Mouse (Mus musculus) adipose tissue, adult 10 weeks (tissue): ENCODE measurements around the gene Mrpl54. TPM values are rescaled to one million over a fixed set of nuclear protein-coding genes. Genes with fewer than 3 reads are reported as not detected.

Source experiments
- polyA plus RNA-seq: library from polyadenylated mRNA; stranded (reverse); fragments of 350-450 nt; fragmentation: Illumina TruSeq; extraction: RNeasy Lipid Tissue Mini Kit (QIAGEN cat#74804); gene quantifications from one replicate; pipeline ENCODE4 v1.2.3, GENCODE M21; 2014; ENCODE audit warnings: low read depth, low replicate concordance

The Mrpl54 gene
- polyA plus RNA-seq: 87.0 TPM

DNA sequence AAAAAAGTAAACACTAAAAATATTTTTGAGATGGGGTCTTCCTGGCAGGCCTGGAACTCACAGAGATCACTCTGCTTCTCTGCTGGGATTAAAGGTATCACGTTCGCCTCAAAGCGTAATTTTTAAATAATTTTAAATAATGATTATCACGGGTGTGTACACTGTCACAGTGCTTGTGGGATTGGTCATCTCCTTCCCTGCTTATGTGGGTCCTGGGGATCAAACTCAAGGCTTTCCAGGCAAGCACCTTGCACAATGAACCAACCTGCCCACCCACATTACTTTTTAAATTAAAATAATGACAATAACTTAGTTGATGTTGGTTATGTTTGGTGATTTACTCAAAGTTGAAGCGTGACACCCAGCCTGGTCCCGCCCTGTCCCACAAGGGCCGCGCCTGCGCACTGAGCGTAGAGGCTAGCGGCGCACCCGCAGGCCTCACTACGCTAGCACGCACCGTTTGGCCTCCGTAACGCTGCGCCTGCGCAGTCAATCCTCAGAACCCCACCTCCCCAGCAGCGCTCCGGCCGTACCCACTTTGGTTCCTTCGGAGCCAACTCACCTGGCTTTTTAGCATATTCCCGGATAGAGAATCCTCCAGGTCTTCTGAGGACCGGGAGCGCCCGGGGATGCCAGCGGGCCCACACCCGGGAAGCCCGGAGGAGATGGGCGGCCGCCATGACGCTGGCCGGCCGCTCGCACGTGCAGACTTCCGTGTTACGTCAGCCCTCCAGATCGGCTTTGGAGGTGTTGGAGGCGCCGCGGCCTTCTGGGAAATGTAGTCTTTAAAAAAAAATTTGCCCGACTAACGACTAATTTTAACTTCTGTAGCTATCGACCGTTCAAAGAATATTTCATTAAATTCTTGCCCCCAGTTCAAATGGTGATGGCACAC, at the start of gene Mrpl54, which contains the start of gene Apba3:
Gene Mrpl54, minus strand, starts transcription at position 724 of the 895 bp plus-strand sequence.
Gene Apba3, plus strand, starts transcription at position 750 of the 895 bp plus-strand sequence.

DNA sequence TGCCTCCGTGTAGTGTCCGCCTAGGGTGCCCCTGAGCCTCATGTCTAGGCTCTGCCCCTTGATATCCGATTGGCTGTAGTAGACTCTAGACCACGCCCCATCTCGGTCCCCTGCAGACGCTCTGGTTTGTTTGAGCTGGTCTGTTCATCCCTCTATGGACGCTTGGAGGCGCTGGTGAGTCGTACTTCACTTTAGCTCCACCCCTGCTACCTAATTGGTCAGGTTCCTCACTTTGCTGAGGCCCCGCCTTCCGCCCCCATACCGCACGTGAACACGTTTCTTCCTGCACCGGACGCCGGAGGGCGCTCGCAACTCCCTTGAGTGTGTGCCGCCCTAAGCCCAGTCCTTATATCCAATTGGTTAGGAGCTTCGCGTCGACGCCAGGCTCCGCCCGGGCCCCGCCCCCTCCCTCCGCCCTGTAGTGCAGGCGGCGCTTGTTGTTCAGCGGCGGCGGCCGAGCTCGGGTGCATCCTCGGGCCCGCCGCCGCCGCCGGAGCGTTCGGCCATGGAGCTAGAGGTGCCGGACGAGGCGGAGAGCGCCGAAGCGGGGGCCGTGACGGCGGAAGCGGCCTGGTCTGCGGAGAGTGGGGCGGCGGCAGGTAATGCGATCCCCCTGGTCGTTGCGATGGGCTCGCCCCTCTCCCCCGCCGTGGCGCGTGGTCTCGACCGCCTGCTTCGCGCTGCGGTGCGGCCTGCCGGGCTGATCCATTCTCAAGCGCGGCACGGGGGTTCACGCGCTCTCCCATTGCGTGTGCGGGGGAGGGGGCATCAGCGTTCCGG, 26.0 kb upstream of the Mrpl54 start, which contains the start of gene Pip5k1c:
Gene Pip5k1c, plus strand, starts transcription at position 410 of the 780 bp plus-strand sequence.

DNA sequence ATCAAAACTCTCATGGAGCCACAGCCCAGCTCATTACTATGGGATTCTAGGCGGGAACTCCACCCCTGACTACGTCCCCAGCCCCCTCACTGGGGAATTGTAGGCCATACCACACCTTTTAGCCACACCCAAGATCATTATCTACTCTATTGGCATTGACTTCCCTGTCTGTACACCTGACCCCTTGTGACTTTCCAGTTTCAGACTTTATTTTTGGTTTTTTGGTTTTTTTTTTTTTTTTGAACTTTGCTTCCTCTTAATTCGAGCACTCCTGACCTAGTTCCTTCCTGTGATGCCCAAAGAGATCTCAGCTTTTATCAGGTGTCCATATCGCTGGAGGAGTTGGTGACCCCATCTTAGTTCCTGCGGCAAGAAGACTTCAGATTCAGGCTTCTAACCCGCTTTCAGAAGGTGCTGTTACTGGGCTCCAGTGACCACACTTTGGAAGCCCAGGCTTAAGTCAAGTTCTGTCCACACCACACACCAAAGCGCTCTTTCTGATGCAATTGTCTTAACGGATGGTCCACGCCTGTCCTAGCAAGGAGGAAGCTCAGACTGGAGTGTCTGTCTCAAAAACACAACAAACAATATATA, 24.9 kb upstream of the Mrpl54 start, which contains the start of gene Tjp3:
Gene Tjp3, minus strand, starts transcription at position 71 of the 594 bp plus-strand sequence.

DNA sequence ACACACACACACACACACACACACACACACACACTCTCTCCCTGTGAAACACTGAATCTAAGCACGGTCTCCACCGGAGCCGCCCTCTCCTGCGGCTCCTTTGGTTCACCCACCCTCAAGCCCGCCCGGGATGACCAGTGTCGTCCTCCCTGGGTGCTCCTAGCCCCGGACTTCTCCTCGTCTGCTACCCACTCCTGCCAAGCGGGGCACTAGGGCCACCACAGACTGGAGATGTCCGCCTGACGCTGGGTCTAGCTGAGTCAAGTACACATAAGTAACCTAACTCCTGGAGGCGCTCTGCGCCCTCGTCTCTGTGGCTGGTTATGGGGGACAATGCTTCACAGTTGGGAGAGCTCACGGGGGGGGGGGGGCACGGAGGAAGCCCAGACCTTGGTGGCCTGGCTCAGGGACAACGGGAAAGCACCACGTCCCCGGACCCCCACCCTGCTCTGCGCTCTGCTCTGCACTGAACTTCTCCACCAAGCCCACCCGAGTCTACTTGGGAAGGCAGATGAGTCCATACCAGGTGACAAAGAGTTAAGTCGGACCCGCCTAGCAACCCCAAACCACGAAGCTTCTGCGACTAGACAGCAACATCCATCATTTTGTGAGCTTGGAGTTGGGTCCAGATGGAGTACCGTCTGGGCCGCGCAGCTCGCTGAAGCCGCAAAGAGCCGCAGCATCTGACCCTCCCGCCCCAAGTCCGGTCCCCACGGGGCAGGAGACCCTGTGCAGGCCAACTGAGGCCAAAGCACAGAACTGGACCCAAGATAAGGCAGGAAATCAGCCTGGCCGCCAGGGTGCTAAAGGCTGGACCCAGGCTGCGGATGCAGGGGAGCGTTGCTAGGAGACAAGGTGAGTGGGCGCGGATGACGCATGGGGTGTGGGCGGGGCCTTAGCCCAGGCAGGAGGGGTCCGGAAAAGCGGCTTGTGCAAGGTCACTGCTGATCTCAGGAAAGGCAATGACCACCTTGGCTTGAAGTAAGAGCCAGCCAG, 14.0 kb downstream of the Mrpl54 start, which contains the start of gene Matk:
Gene Matk, plus strand, starts transcription at position 512 of the 996 bp plus-strand sequence.

DNA sequence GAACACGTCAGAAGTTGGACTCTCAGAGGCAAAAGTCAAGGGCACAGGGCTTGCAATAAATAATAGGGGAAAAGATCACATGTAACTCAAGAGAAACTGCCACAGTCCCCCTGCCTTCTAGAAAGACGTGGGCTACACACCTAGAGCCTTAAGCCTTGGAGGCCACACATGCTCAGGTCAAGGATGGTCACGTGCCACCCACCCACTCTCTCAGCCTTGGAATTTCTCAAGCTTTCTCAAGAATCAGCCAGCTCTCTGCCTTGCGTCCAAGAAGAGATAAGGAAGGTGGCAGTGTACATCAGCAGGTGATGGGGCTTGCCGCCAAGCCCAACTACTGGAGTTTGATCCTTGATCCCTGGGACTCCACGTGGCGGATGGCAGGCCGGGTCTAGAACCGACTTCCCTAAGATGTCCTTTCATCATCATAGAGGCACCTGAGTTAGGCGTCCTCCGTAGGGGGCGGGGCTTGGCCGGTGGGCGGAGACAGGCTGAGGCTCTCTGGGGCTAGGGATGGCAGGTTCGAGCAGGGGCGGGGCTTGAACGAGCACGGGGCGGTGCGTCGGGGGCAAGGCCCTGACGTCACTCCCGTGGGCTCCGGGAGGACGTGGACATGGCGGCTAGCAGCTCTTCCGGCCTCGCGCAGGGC, 34.0 kb downstream of the Mrpl54 start, which contains the start of gene Zfr2:
Gene Zfr2, plus strand, starts transcription at position 576 of the 646 bp plus-strand sequence.

DNA sequence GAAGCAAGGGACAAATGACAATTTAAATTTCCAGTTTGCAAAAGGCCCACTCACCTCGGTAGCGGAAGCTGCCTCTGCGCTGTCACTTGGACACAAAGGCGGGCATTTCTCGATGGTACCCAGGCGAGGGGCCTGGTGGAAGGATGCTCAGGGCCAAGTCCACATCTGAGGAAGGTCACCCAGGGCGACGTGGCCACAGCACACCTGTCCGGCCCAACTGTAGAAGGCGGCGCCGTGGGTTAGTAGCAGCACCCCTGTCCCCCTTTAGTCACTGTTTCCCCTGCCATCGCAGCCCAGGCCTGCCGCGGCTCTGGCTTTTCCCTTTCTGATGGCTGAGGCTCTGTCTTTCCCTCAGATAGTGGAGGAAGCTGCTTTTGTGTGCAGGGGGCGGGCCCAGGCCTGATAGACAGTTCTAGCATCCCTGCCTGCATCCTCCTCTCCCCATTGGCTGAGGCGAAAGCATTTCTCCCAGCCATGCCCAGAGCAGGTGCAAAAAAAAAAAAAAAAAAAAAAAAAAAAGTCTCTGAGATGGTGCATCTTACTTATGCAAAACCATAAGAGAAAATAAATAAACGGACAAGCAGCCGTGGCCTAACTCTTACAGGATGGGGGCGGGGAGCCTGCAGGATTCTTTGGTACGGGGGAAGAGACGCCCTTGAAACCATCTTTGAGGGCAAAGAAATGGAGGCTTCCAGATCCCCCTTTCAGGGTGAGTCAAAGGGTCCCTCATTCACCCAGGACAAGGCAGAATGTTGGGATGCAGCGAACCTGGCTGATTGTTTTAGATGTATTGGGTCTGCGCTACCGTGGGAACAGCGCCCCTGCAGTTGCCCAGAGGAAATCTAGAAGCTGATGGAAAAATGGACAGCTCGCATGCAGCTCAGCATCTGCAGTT, 36.0 kb downstream of the Mrpl54 start, which contains the start of gene Atcay:
Gene Atcay, minus strand, starts transcription at position 396 of the 895 bp plus-strand sequence.

Other genes with a start within 250 kb of the Mrpl54 start
- not detected for gene Diras1, start 241.3 kb downstream of the Mrpl54 start, polyA plus RNA-seq
- gene Slc39a3, start 229.5 kb downstream of the Mrpl54 start, polyA plus RNA-seq: 17.6 TPM
- gene Sgta, start 206.8 kb downstream of the Mrpl54 start, polyA plus RNA-seq: 94.7 TPM
- 18.0 TPM for gene Thop1, start 196.9 kb downstream of the Mrpl54 start, polyA plus RNA-seq
- 0.15 TPM for gene Creb3l3, start 168.1 kb downstream of the Mrpl54 start, polyA plus RNA-seq
- 98.4 TPM for gene Map2k2, start 161.0 kb downstream of the Mrpl54 start, polyA plus RNA-seq
- 26.5 TPM for gene Zbtb7a, start 131.7 kb downstream of the Mrpl54 start, polyA plus RNA-seq
- gene Pias4, start 99.0 kb downstream of the Mrpl54 start, polyA plus RNA-seq: 23.4 TPM
- 1,511 TPM for gene Eef2, start 90.3 kb downstream of the Mrpl54 start, polyA plus RNA-seq
- gene Dapk3, start 83.9 kb downstream of the Mrpl54 start, polyA plus RNA-seq: 50.3 TPM
- not detected for gene 4930442H23Rik, start 83.1 kb downstream of the Mrpl54 start, polyA plus RNA-seq
- gene Nmrk2, start 64.9 kb downstream of the Mrpl54 start, polyA plus RNA-seq: not detected
- gene Atcay, start 36.1 kb downstream of the Mrpl54 start, polyA plus RNA-seq: not detected
- 11.6 TPM for gene Zfr2, start 33.8 kb downstream of the Mrpl54 start, polyA plus RNA-seq
- 2.8 TPM for gene Matk, start 14.0 kb downstream of the Mrpl54 start, polyA plus RNA-seq
- gene Apba3, start within 50 bp of the Mrpl54 start, polyA plus RNA-seq: 47.8 TPM
- gene Tjp3, start 24.6 kb upstream of the Mrpl54 start, polyA plus RNA-seq: 24.4 TPM
- gene Pip5k1c, start 26.0 kb upstream of the Mrpl54 start, polyA plus RNA-seq: 44.2 TPM
- gene Cactin, start 54.2 kb upstream of the Mrpl54 start, polyA plus RNA-seq: 18.5 TPM
- gene Tbxa2r, start 61.8 kb upstream of the Mrpl54 start, polyA plus RNA-seq: 2.7 TPM
- gene Gipc3, start 76.3 kb upstream of the Mrpl54 start, polyA plus RNA-seq: 1.1 TPM
- 63.1 TPM for gene Hmg20b, start 83.5 kb upstream of the Mrpl54 start, polyA plus RNA-seq
- 22.3 TPM for gene Mfsd12, start 90.6 kb upstream of the Mrpl54 start, polyA plus RNA-seq
- 2.1 TPM for gene 4930404N11Rik, start 98.9 kb upstream of the Mrpl54 start, polyA plus RNA-seq
- 22.5 TPM for gene Fzr1, start 111.6 kb upstream of the Mrpl54 start, polyA plus RNA-seq
- gene Dohh, start 117.5 kb upstream of the Mrpl54 start, polyA plus RNA-seq: 66.8 TPM
- gene Gm48551, start 117.5 kb upstream of the Mrpl54 start, polyA plus RNA-seq: 2.8 TPM
- 1.7 TPM for gene Gm48552, start 122.1 kb upstream of the Mrpl54 start, polyA plus RNA-seq
- gene Smim24, start 126.1 kb upstream of the Mrpl54 start, polyA plus RNA-seq: 53.6 TPM
- gene Nfic, start 188.7 kb upstream of the Mrpl54 start, polyA plus RNA-seq: 48.7 TPM
- 1.2 TPM for gene Celf5, start 215.8 kb upstream of the Mrpl54 start, polyA plus RNA-seq
- 50.8 TPM for gene Ncln, start 229.5 kb upstream of the Mrpl54 start, polyA plus RNA-seq
- 0.93 TPM for gene S1pr4, start 233.2 kb upstream of the Mrpl54 start, polyA plus RNA-seq